Mouse (Mus musculus): Measurements from ENCODE around the gene Nek6. TPM values are rescaled to one million over a fixed set of nuclear protein-coding genes. Genes with fewer than 3 reads are reported as not detected.

Nek6 gene
- total and polyA plus RNA-seq, 3 experiments, result 3.7 to 5.4 TPM; not detected in 1

GRCm38 (mm10) chr2:38591751-38592459 lies 80.5 kb downstream of the Nek6 start:
- peaks cover 2 to 16% of the 10 kb centered on the region in 2 experiments; a peak in 3 of 4 replicates for H3K36me3 ChIP-seq (ENCODE audit: control insufficient read depth in 1 of 2, insufficient read depth in 2 of 2, low read length in 2 of 2)
- H3K27me3 ChIP-seq (ENCODE audit: control insufficient read depth in 1 of 2, insufficient read depth in 2 of 2, low read length in 2 of 2), result no peaks in the 10 kb centered on the region
- H3K9me3 ChIP-seq (replicated peaks; ENCODE audit: insufficient read depth, low read length), result no peaks in the 10 kb centered on the region
- peaks cover 3% of the 10 kb centered on the region; the same call in 1 of the 2 replicates for H3K79me2 ChIP-seq (ENCODE audit: control insufficient read depth, insufficient read depth, low read length, poor library complexity)
- H3K4me3 ChIP-seq (ENCODE audit: control insufficient read depth in 1 of 2, insufficient read depth in 1 of 2, low read depth in 2 of 2, low read length in 2 of 2), result no peak overlapping the region
- no peak overlapping the region for H3K27ac ChIP-seq (ENCODE audit: control insufficient read depth, low read depth, low read length)
- TF ChIP-seq ZKSCAN1 (IDR thresholded peaks at IDR 0.05; ENCODE audit: low read depth, low read length) (no peak), RAD21 (IDR thresholded peaks at IDR 0.05; ENCODE audit: low read depth, low read length) (peak; percentile 13), SMC3 (IDR thresholded peaks at IDR 0.05; ENCODE audit: low read depth, low read length) (0 out of 2 replicates have a peak, but pooled peaks have one; percentile 11), CTCF (IDR thresholded peaks at IDR 0.05 in 2 of 3, conservative IDR thresholded peaks at IDR 0.05 in 1 of 3; ENCODE audit: control insufficient read depth in 1 of 3, insufficient read depth in 1 of 3, low read depth in 2 of 3, low read length in 3 of 3, poor library complexity in 1 of 3, severe bottlenecking in 1 of 3) (peak in 2 of 3 experiments; percentile 4 to 34; a peak in 2 of 6 replicates), MXI1 (IDR thresholded peaks at IDR 0.05; ENCODE audit: low read depth, low read length) (no peak), MYC (IDR thresholded peaks at IDR 0.05; ENCODE audit: low read depth, low read length) (no peak), E2F4 (IDR thresholded peaks at IDR 0.05; ENCODE audit: borderline replicate concordance, low read depth, low read length) (no peak)
- DNase-seq (ENCODE audit: low read depth, low spot score), result peak; percentile 15
- H3K4me1 ChIP-seq (ENCODE audit: control insufficient read depth in 1 of 2, insufficient read depth in 2 of 2, low read length in 2 of 2), result peaks cover 0 to 4% of the 10 kb centered on the region in 2 experiments; a peak in 2 of 4 replicates
- H3K9ac ChIP-seq (ENCODE audit: control insufficient read depth, low read depth, low read length, poor library complexity, severe bottlenecking), result no peak overlapping the region

GRCm38 (mm10) chr2:38594874-38595273 lies 83.4 kb downstream of the Nek6 start:
- H3K9ac ChIP-seq (ENCODE audit: control insufficient read depth, low read depth, low read length, poor library complexity, severe bottlenecking), result no peak overlapping the region
- peaks cover 3% of the 10 kb centered on the region; the same call in 1 of the 2 replicates for H3K79me2 ChIP-seq (ENCODE audit: control insufficient read depth, insufficient read depth, low read length, poor library complexity)
- H3K27me3 ChIP-seq (ENCODE audit: control insufficient read depth in 1 of 2, insufficient read depth in 2 of 2, low read length in 2 of 2), result no peaks in the 10 kb centered on the region
- no peak overlapping the region for H3K4me3 ChIP-seq (ENCODE audit: control insufficient read depth in 1 of 2, insufficient read depth in 1 of 2, low read depth in 2 of 2, low read length in 2 of 2)
- no peak for DNase-seq (ENCODE audit: low read depth, low spot score)
- TF ChIP-seq USF2 (IDR thresholded peaks at IDR 0.05; ENCODE audit: borderline replicate concordance in 1 of 2, insufficient read depth in 1 of 2, low read depth in 1 of 2, low read length in 2 of 2), result no peak
- H3K4me1 ChIP-seq (ENCODE audit: control insufficient read depth in 1 of 2, insufficient read depth in 2 of 2, low read length in 2 of 2), result peaks cover 0 to 4% of the 10 kb centered on the region in 2 experiments; a peak in 2 of 4 replicates
- H3K36me3 ChIP-seq (ENCODE audit: control insufficient read depth in 1 of 2, insufficient read depth in 2 of 2, low read length in 2 of 2), result peaks cover 2 to 11% of the 10 kb centered on the region in 2 experiments; a peak in 3 of 4 replicates
- H3K9me3 ChIP-seq (replicated peaks; ENCODE audit: insufficient read depth, low read length), result no peaks in the 10 kb centered on the region
- no peak overlapping the region for H3K27ac ChIP-seq (ENCODE audit: control insufficient read depth, low read depth, low read length)

DNA sequence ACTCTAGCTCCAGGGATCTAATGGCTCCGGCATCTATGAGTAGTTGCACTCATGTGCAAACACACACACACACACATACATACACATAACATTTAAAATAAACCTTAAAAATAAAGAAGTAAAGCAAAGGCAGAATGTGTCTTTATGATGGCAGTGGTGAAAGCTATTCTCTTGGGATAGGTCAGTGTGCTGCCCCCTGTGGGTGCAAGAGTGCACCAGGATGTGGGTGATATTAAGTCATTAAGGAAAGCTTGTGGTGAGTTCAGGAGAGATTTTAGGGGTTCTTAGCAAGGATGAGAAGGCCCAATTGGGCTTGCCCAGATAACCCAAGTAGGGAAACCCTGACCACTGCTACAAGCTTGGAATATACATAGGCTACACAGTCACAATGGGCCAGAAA lies 86.5 kb downstream of the Nek6 start:
- TF ChIP-seq SMC3 (IDR thresholded peaks at IDR 0.05; ENCODE audit: low read depth, low read length), result peak; percentile 40
- TF ChIP-seq RCOR1 (IDR thresholded peaks at IDR 0.05; ENCODE audit: low read depth, low read length), result no peak
- peak; percentile 21 to 54 (median 51); a peak in 5 of 6 replicates for TF ChIP-seq CTCF (IDR thresholded peaks at IDR 0.05 in 2 of 3, conservative IDR thresholded peaks at IDR 0.05 in 1 of 3; ENCODE audit: control insufficient read depth in 1 of 3, insufficient read depth in 1 of 3, low read depth in 2 of 3, low read length in 3 of 3, poor library complexity in 1 of 3, severe bottlenecking in 1 of 3)
- H3K79me2 ChIP-seq (ENCODE audit: control insufficient read depth, insufficient read depth, low read length, poor library complexity), result peaks cover 3% of the 10 kb centered on the region; the same call in 1 of the 2 replicates
- H3K27ac ChIP-seq (ENCODE audit: control insufficient read depth, low read depth, low read length), result no peak overlapping the region
- no peak overlapping the region for H3K4me3 ChIP-seq (ENCODE audit: control insufficient read depth in 1 of 2, insufficient read depth in 1 of 2, low read depth in 2 of 2, low read length in 2 of 2)
- no peak overlapping the region for H3K9ac ChIP-seq (ENCODE audit: control insufficient read depth, low read depth, low read length, poor library complexity, severe bottlenecking)
- peak; percentile 37 for DNase-seq (ENCODE audit: low read depth, low spot score)
- no peaks in the 10 kb centered on the region for H3K9me3 ChIP-seq (replicated peaks; ENCODE audit: insufficient read depth, low read length)
- no peaks in the 10 kb centered on the region for H3K4me1 ChIP-seq (ENCODE audit: control insufficient read depth in 1 of 2, insufficient read depth in 2 of 2, low read length in 2 of 2)
- H3K36me3 ChIP-seq (ENCODE audit: control insufficient read depth in 1 of 2, insufficient read depth in 2 of 2, low read length in 2 of 2), result peaks cover 4 to 6% of the 10 kb centered on the region in 2 experiments
- no peaks in the 10 kb centered on the region for H3K27me3 ChIP-seq (ENCODE audit: control insufficient read depth in 1 of 2, insufficient read depth in 2 of 2, low read length in 2 of 2)

All from MEL (cell line).